Mouse (Mus musculus) lung, postnatal 0 days (tissue): ENCODE results near the gene Gh. TPM values are rescaled to one million over a fixed set of nuclear protein-coding genes. Genes with fewer than 3 reads are reported as not detected.

ENCODE experiments used
- ATAC-seq: fragments of 200-750 bp; cut with Nextera tagmentation; 2 replicates; pipeline ENCODE4 v1.8.0; 2017; ENCODE audit warnings: moderate library complexity
- DNase-seq: peaks from one replicate; pipeline ENCODE4 v3.0.0-alpha.2; 2016; ENCODE audit warnings: low spot score
- H3K27ac ChIP-seq: fragments of 300-500 bp; sonication (generic); 2 replicates; pipeline ENCODE4 v1.5.1; 2014; ENCODE audit warnings: antibody characterized with exemption, mild to moderate bottlenecking, low read length, mixed read lengths
- H3K27me3 ChIP-seq: fragments of 300-500 bp; sonication (generic); replicated peaks from 2 replicates; pipeline ENCODE4 v1.6.1; 2014; ENCODE audit warnings: low read length, mixed read lengths; ENCODE audit not compliant: insufficient read depth
- H3K36me3 ChIP-seq: fragments of 300-500 bp; sonication (generic); 2 replicates; pipeline ENCODE4 v1.6.1; 2014; ENCODE audit warnings: low read length, mixed read lengths; ENCODE audit not compliant: insufficient read depth
- H3K4me1 ChIP-seq: fragments of 300-500 bp; sonication (generic); 2 replicates; pipeline ENCODE4 v1.6.1; 2014; ENCODE audit warnings: antibody characterized with exemption, low read depth, low read length, mixed read lengths; ENCODE audit not compliant: insufficient read depth
- H3K4me2 ChIP-seq: fragments of 300-500 bp; sonication (generic); replicated peaks from 2 replicates; pipeline ENCODE4 v1.6.1; 2014; ENCODE audit warnings: low read depth, mild to moderate bottlenecking, low read length, moderate library complexity, mixed read lengths
- H3K4me3 ChIP-seq: fragments of 300-500 bp; sonication (generic); 2 replicates; pipeline ENCODE4 v1.5.1; 2014; ENCODE audit warnings: low read depth, low read length
- H3K9ac ChIP-seq: fragments of 300-500 bp; sonication (generic); replicated peaks from 2 replicates; pipeline ENCODE4 v1.6.1; 2014; ENCODE audit warnings: low read depth, mild to moderate bottlenecking
- H3K9me3 ChIP-seq: fragments of 300-500 bp; sonication (generic); 2 replicates; pipeline ENCODE4 v1.6.1; 2016; ENCODE audit warnings: low read length, mixed read lengths
- CTCF ChIP-seq: IDR thresholded peaks from 2 replicates; pipeline ENCODE4 v1.5.1; 2016; ENCODE audit warnings: antibody characterized with exemption, mild to moderate bottlenecking
- EP300 ChIP-seq: IDR thresholded peaks from 2 replicates; pipeline ENCODE4 v1.6.1; 2016; ENCODE audit warnings: antibody characterized with exemption, mild to moderate bottlenecking, control low read depth
- WGBS: fragments of 180-500 bp; shearing (Covaris S2); extraction: QIAGEN DNeasy Blood & Tissue Kit; methylation state at CpG from one replicate; pipeline ENCODE4 v1.1.7; 2014; 5-methylcytosine and 5-hydroxymethylcytosine counted together
- polyA plus RNA-seq: library from polyadenylated mRNA; unstranded; fragments of >200 nt; fragmentation: Nextera tagmentation; extraction: Ambion mirVana; gene quantifications from 2 replicates; pipeline ENCODE4 v1.2.1, GENCODE M21; 2015

Gh gene
- polyA plus RNA-seq, 1 experiment from 2014 or later, result not detected

- Histone ChIP-seq H3K36me3 (no peaks in the 10 kb centered on the region), H3K4me1 (no peaks in the 10 kb centered on the region), H3K4me3 (no peak overlapping the region), H3K9me3 (no peaks in the 10 kb centered on the region), H3K27me3 (no peaks in the 10 kb centered on the region), H3K27ac (no peak overlapping the region), H3K9ac (no peak overlapping the region), H3K4me2 (no peak overlapping the region)
- DNase-seq (no peak), ATAC-seq (no peak)
- no peak for TF ChIP-seq EP300
- no peak for TF ChIP-seq CTCF
- 72% methylated on average over 10 of the region's 10 CpGs for WGBS
Observed at GRCm38 (mm10) chr11:106305348-106306064, 3.8 kb upstream of the Gh start.

- H3K27ac ChIP-seq, result no peak overlapping the region
- H3K4me2 ChIP-seq, result no peak overlapping the region
- TF ChIP-seq CTCF (peak; percentile 90), EP300 (no peak)
- no peaks in the 10 kb centered on the region for H3K36me3 ChIP-seq
- H3K4me3 ChIP-seq, result no peak overlapping the region
- H3K27me3 ChIP-seq, result no peaks in the 10 kb centered on the region
- no peaks in the 10 kb centered on the region for H3K9me3 ChIP-seq
- DNase-seq, result peak; percentile 77
- peak; percentile 77 for ATAC-seq
- H3K4me1 ChIP-seq, result no peaks in the 10 kb centered on the region
- H3K9ac ChIP-seq, result no peak overlapping the region
- 7% methylated on average over 2 of the region's 2 CpGs for WGBS
Observed at GRCm38 (mm10) chr11:106302634-106303033, 969 bp upstream of the Gh start.

GRCm38 (mm10) chr11:106291861-106292260 is 9.8 kb downstream of the Gh start:
- peak; percentile 68 for ATAC-seq
- H3K4me1 ChIP-seq, result no peaks in the 10 kb centered on the region
- DNase-seq, result peak; percentile 59
- WGBS, result 48% methylated on average over 2 of the region's 2 CpGs
- no peak overlapping the region for H3K4me3 ChIP-seq
- TF ChIP-seq CTCF (no peak; the same call in 1 of the 2 replicates), EP300 (0 out of 2 replicates have a peak, but pooled peaks have one; percentile 12)
- no peak overlapping the region for H3K27ac ChIP-seq
- H3K9ac ChIP-seq, result no peak overlapping the region
- no peaks in the 10 kb centered on the region for H3K36me3 ChIP-seq
- no peaks in the 10 kb centered on the region for H3K9me3 ChIP-seq
- H3K27me3 ChIP-seq, result no peaks in the 10 kb centered on the region
- no peak overlapping the region for H3K4me2 ChIP-seq

DNA sequence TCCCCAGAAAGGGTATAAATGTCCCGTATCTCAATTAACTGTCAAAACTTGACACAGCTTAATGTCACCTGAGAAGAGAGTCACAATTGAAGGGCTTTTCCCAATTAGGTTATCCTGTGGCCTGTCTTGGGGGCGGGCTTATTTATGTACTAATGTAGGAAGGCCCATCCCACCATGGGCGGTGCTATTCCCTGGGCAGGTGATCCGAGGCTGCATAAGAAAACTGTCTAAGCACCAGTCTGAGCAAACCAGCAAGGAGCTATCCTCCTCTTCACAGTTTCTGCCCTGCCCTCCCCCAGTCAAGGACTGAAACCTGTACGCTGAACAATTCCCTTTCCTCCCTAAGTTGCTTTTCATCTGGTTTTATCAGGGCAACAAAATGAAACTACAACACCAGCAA is 11.3 kb downstream of the Gh start:
- ATAC-seq, result no peak
- Histone ChIP-seq H3K9ac (no peak overlapping the region), H3K27me3 (no peaks in the 10 kb centered on the region), H3K4me1 (no peaks in the 10 kb centered on the region), H3K36me3 (no peaks in the 10 kb centered on the region), H3K9me3 (no peaks in the 10 kb centered on the region), H3K27ac (no peak overlapping the region), H3K4me2 (no peak overlapping the region), H3K4me3 (no peak overlapping the region)
- DNase-seq, result no peak
- WGBS, result 87% methylated on average over 5 of the region's 5 CpGs
- TF ChIP-seq CTCF, result no peak
- TF ChIP-seq EP300, result no peak

GRCm38 (mm10) chr11:106289369-106289768 is 12.3 kb downstream of the Gh start:
- no peak overlapping the region for H3K9ac ChIP-seq
- H3K27me3 ChIP-seq, result no peaks in the 10 kb centered on the region
- ATAC-seq (peak; percentile 48), DNase-seq (peak; percentile 65)
- H3K27ac ChIP-seq, result no peak overlapping the region
- H3K4me3 ChIP-seq, result no peak overlapping the region
- H3K4me1 ChIP-seq, result no peaks in the 10 kb centered on the region
- WGBS, result 38% methylated on average over 8 of the region's 8 CpGs
- H3K9me3 ChIP-seq, result no peaks in the 10 kb centered on the region
- H3K36me3 ChIP-seq, result no peaks in the 10 kb centered on the region
- H3K4me2 ChIP-seq, result no peak overlapping the region
- peak; percentile 62 for TF ChIP-seq CTCF
- no peak for TF ChIP-seq EP300

DNA sequence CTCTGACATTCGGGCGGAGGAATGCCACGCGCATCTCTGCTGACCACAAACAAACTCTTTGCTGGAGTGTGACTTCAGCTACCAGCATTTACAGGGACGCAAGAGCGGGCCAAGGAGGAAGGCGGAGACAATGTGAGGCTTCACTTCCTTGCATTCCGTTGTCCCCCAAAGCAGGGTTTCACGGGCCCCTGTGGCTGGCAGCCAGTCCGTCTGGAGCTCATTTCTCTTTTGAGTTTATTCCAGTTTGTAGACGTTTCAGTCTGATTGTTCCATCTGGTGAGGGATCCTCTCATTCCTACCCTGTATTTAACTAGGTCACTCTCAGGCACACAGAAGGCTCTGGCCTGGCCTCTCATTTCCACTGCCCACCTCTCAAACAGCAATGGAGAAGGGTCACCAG is 14.7 kb downstream of the Gh start:
- Histone ChIP-seq H3K9ac (no peak overlapping the region), H3K9me3 (no peaks in the 10 kb centered on the region), H3K27ac (no peak overlapping the region), H3K4me2 (no peak overlapping the region), H3K27me3 (no peaks in the 10 kb centered on the region), H3K36me3 (no peaks in the 10 kb centered on the region), H3K4me1 (no peaks in the 10 kb centered on the region), H3K4me3 (no peak overlapping the region)
- ATAC-seq (no peak), DNase-seq (no peak)
- TF ChIP-seq EP300, result no peak
- no peak for TF ChIP-seq CTCF
- 49% methylated on average over 11 of the region's 11 CpGs for WGBS

DNA sequence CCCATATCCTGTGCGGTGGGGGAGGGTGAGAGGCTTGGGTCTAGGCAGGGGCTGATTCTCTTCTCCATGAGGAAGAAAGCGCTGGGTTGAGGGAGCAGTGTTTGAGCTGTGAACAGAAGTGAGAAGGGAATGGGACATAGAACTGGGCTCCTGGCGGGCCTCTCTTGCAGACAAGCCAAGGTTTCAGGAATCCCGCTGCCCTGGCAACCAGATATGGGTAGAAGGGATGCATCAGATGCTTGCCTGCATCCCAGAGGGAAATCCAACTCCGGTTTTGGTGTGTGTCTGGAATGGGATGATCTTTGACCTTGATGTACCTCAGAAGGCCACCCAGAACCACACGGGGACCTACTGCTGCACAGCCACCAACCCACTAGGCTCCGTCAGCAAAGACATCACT is 15.5 kb downstream of the Gh start:
- no peaks in the 10 kb centered on the region for H3K4me1 ChIP-seq
- 88% methylated on average over 7 of the region's 7 CpGs for whole genome bisulfite sequencing
- H3K9ac ChIP-seq, result no peak overlapping the region
- no peaks in the 10 kb centered on the region for H3K9me3 ChIP-seq
- H3K27me3 ChIP-seq, result no peaks in the 10 kb centered on the region
- no peak overlapping the region for H3K4me2 ChIP-seq
- no peaks in the 10 kb centered on the region for H3K36me3 ChIP-seq
- DNase-seq (no peak), ATAC-seq (no peak)
- no peak overlapping the region for H3K27ac ChIP-seq
- no peak overlapping the region for H3K4me3 ChIP-seq
- TF ChIP-seq EP300 (no peak), CTCF (no peak)
